In genomic region chr12:109856336-109856735, GRCm38 (mm10) we compare ENCODE assay signal across 21 mouse cellular contexts.
DNase-seq lines count a peak whose midpoint lies in the region; ATAC-seq and TF ChIP-seq lines count a peak whose summit lies in the region.
"Had no signal": no experiment of that assay in that cellular context is flagged by ENCODE, and none has a peak within 500 bp of the region (broad histone marks: within the 10 kb centered on the region; RNA-seq: fewer than 3 reads in every experiment).

No protein-coding gene starts in this region.

- 87% methylated on average over 1 of the region's 1 CpGs for WGBS in lung, embryonic 14.5 days
- WGBS in forebrain, embryonic 15.5 days: 97% methylated on average over 1 of the region's 1 CpGs

- DNase-seq in cerebellum, postnatal 14 days: peak; percentile 24 to 37
- DNase-seq in cerebellum, adult 11-12 months: no peak
- peak; percentile 43 for DNase-seq in lung, embryonic 14.5 days
- no peak for DNase-seq in lung, postnatal 25 days (ENCODE audit: low spot score)
- peak; percentile 60 for DNase-seq in NIH3T3 (ENCODE audit: low read depth)
- peak; percentile 67 for DNase-seq in adrenal gland, postnatal 14 days
- DNase-seq in kidney, adult 11 months: no peak
- DNase-seq: cerebellum, adult 2 months; heart, postnatal 10 days; kidney, adult 18-20 months; left cerebral cortex, postnatal 4 days; lung, adult 2 months had no signal

- peaks cover 4% of the 10 kb centered on the region; the same call in 1 of the 2 replicates for H3K4me1 ChIP-seq in lung, embryonic 14.5 days (ENCODE audit: insufficient read depth)
- H3K4me1 ChIP-seq in forebrain, embryonic 15.5 days: no peaks in the 10 kb centered on the region
- H3K4me1 ChIP-seq: heart, embryonic 12.5 days; limb, embryonic 15.5 days; neural tube, embryonic 15.5 days had no signal

- H3K4me3 ChIP-seq in lung, embryonic 14.5 days (ENCODE audit: low read depth, low read length): no peak overlapping the region
- no peak overlapping the region for H3K4me3 ChIP-seq in forebrain, embryonic 15.5 days
- H3K4me3 ChIP-seq: embryonic facial prominence, embryonic 15.5 days; heart, embryonic 12.5 days; limb, embryonic 15.5 days; neural tube, embryonic 15.5 days had no signal

- H3K9me3 ChIP-seq in lung, embryonic 14.5 days (ENCODE audit: low read depth, low read length): no peaks in the 10 kb centered on the region
- H3K9me3 ChIP-seq in forebrain, embryonic 15.5 days: no peaks in the 10 kb centered on the region
- H3K9me3 ChIP-seq: embryonic facial prominence, embryonic 15.5 days; limb, embryonic 15.5 days; neural tube, embryonic 15.5 days had no signal

- H3K9ac ChIP-seq in lung, embryonic 14.5 days: no peak overlapping the region
- no peak overlapping the region for H3K9ac ChIP-seq in forebrain, embryonic 15.5 days (replicated peaks)
- H3K9ac ChIP-seq: embryonic facial prominence, embryonic 15.5 days; heart, embryonic 12.5 days; limb, embryonic 15.5 days; neural tube, embryonic 15.5 days had no signal

- ATAC-seq in lung, embryonic 14.5 days (ENCODE audit: insufficient read depth): peak; percentile 53; the same call in 1 of the 2 replicates
- no peak for ATAC-seq in forebrain, embryonic 15.5 days (replicated peaks)
- ATAC-seq: CD4-positive, CD25-positive, alpha-beta regulatory T cell, adult 4 months; forebrain, embryonic 14.5 days; hindbrain, postnatal 0 days had no signal

- no peaks in the 10 kb centered on the region for H3K27me3 ChIP-seq in lung, embryonic 14.5 days (ENCODE audit: insufficient read depth, low read length)
- no peaks in the 10 kb centered on the region for H3K27me3 ChIP-seq in forebrain, embryonic 15.5 days
- H3K27me3 ChIP-seq: embryonic facial prominence, embryonic 15.5 days; heart, embryonic 12.5 days; limb, embryonic 15.5 days; neural tube, embryonic 15.5 days had no signal

- no peak overlapping the region for H3K4me2 ChIP-seq in lung, embryonic 14.5 days
- no peak overlapping the region for H3K4me2 ChIP-seq in forebrain, embryonic 15.5 days (replicated peaks)
- H3K4me2 ChIP-seq: embryonic facial prominence, embryonic 15.5 days; heart, embryonic 12.5 days; limb, embryonic 15.5 days; midbrain, embryonic 11.5 days; neural tube, embryonic 15.5 days had no signal

- H3K36me3 ChIP-seq in lung, embryonic 14.5 days (ENCODE audit: insufficient read depth): no peaks in the 10 kb centered on the region
- no peaks in the 10 kb centered on the region for H3K36me3 ChIP-seq in forebrain, embryonic 15.5 days
- H3K36me3 ChIP-seq: embryonic facial prominence, embryonic 15.5 days; heart, embryonic 12.5 days; limb, embryonic 15.5 days; neural tube, embryonic 15.5 days had no signal

- TF ChIP-seq CTCF in lung, embryonic 14.5 days (IDR thresholded peaks at IDR 0.05; ENCODE audit: low read depth): no peak

- no peak overlapping the region for H3K27ac ChIP-seq in lung, embryonic 14.5 days (ENCODE audit: low read depth)
- H3K27ac ChIP-seq in forebrain, embryonic 15.5 days (replicated peaks): no peak overlapping the region
- H3K27ac ChIP-seq: embryonic facial prominence, embryonic 15.5 days; hindbrain, postnatal 0 days; limb, embryonic 15.5 days; neural tube, embryonic 15.5 days had no signal

Comparison
In these comparisons a context has a peak if more than half of its experiments do, and no peak if none do; other contexts are left out.
1. DNase-seq: peak in cerebellum, postnatal 14 days (2 of 2), lung, embryonic 14.5 days (single experiment), NIH3T3 (single experiment) and adrenal gland, postnatal 14 days (single experiment); none in cerebellum, adult 11-12 months (single experiment), lung, postnatal 25 days (single experiment) and kidney, adult 11 months (single experiment).